In the genomic region with DNA sequence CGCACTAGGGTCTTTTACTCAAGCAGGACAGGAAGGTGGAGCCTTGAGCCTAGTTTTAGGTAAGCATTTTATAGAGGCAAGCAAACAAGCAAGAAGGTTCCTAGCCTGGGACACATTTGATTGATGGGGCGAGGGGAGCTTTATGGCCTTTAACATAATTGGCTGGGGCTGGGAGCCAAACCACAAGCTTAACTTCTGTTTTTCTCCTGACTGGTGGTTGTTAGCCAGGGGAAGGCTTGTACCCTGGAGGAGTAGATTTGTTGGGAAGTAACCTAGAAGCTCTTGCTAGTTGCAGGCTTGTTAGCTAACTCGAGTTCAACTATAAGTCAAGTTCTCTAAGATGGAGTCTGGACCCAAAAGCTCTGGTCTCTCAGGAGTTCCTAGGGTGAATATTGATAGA, we compare ENCODE assay signal across 19 mouse cellular contexts. TPM values are rescaled to one million over a fixed set of nuclear protein-coding genes. Genes with fewer than 3 reads are reported as not detected.
A peak's percentile ranks its signal among the peaks of the same experiment; 100 is the strongest.
DNase-seq lines count a peak whose midpoint lies in the region; ATAC-seq and TF ChIP-seq lines count a peak whose summit lies in the region.
"Had no signal": no experiment of that assay in that cellular context is flagged by ENCODE, and none has a peak within 500 bp of the region (broad histone marks: within the 10 kb centered on the region; RNA-seq: fewer than 3 reads in every experiment).

No protein-coding gene starts in this region.

- TF ChIP-seq CTCF in lung, postnatal 0 days (IDR thresholded peaks at IDR 0.05) = no peak

- H3K9ac ChIP-seq in lung, postnatal 0 days (replicated peaks; ENCODE audit: low read depth) = no peak overlapping the region
- no peak overlapping the region for H3K9ac ChIP-seq in neural tube, embryonic 15.5 days (replicated peaks)
- H3K9ac ChIP-seq: forebrain, embryonic 12.5 days; hindbrain, embryonic 14.5 days; midbrain, embryonic 15.5 days had no signal

- no peak overlapping the region for H3K4me3 ChIP-seq in lung, postnatal 0 days (ENCODE audit: low read depth, low read length)
- H3K4me3 ChIP-seq in neural tube, embryonic 15.5 days (replicated peaks) = no peak overlapping the region
- H3K4me3 ChIP-seq: forebrain, embryonic 12.5 days; midbrain, embryonic 15.5 days had no signal

- H3K27ac ChIP-seq in lung, postnatal 0 days (ENCODE audit: low read length) = no peak overlapping the region
- no peak overlapping the region for H3K27ac ChIP-seq in neural tube, embryonic 15.5 days (replicated peaks)
- H3K27ac ChIP-seq: forebrain, embryonic 12.5 days; hindbrain, embryonic 14.5 days; midbrain, embryonic 15.5 days had no signal

- H3K4me1 ChIP-seq in lung, postnatal 0 days (ENCODE audit: insufficient read depth, low read depth, low read length) = no peaks in the 10 kb centered on the region
- no peaks in the 10 kb centered on the region for H3K4me1 ChIP-seq in neural tube, embryonic 15.5 days
- H3K4me1 ChIP-seq: forebrain, embryonic 12.5 days; midbrain, embryonic 15.5 days had no signal

- no peak for TF ChIP-seq EP300 in lung, postnatal 0 days (IDR thresholded peaks at IDR 0.05)

- no peaks in the 10 kb centered on the region for H3K27me3 ChIP-seq in lung, postnatal 0 days (replicated peaks; ENCODE audit: insufficient read depth, low read length)
- H3K27me3 ChIP-seq in neural tube, embryonic 15.5 days (replicated peaks) = no peaks in the 10 kb centered on the region
- H3K27me3 ChIP-seq: midbrain, embryonic 15.5 days had no signal

- H3K36me3 ChIP-seq in lung, postnatal 0 days (ENCODE audit: insufficient read depth, low read length) = no peaks in the 10 kb centered on the region
- no peaks in the 10 kb centered on the region for H3K36me3 ChIP-seq in neural tube, embryonic 15.5 days
- H3K36me3 ChIP-seq: forebrain, embryonic 12.5 days; midbrain, embryonic 15.5 days had no signal

- WGBS in lung, postnatal 0 days = 73% methylated on average over 3 of the region's 3 CpGs
- WGBS in neural tube, embryonic 15.5 days = 63% methylated on average over 3 of the region's 3 CpGs

- peak; percentile 19 for DNase-seq in adrenal gland, postnatal 10 days
- DNase-seq in adrenal gland, adult 18-20 months (ENCODE audit: low spot score in 2 of 2) = no peak
- DNase-seq in lung, postnatal 36 days = peak; percentile 42
- no peak for DNase-seq in lung, postnatal 0 days (ENCODE audit: low spot score)
- DNase-seq in gonadal fat pad, adult 2 months (ENCODE audit: low read depth) = peak; percentile 2
- no peak for DNase-seq in embryo, embryonic 9.5 days (ENCODE audit: extremely low spot score)
- DNase-seq in cerebellum, adult 8-10 months = no peak

- ATAC-seq in lung, postnatal 0 days = no peak
- 0 out of 2 replicates have a peak, but pooled peaks have one; percentile 12 for ATAC-seq in neural tube, embryonic 15.5 days (ENCODE audit: low FRiP score)

- H3K4me2 ChIP-seq in lung, postnatal 0 days (replicated peaks; ENCODE audit: low read depth, low read length) = no peak overlapping the region
- H3K4me2 ChIP-seq in neural tube, embryonic 15.5 days = no peak overlapping the region
- H3K4me2 ChIP-seq: forebrain, embryonic 12.5 days; hindbrain, embryonic 14.5 days; midbrain, embryonic 15.5 days had no signal

- no peaks in the 10 kb centered on the region for H3K9me3 ChIP-seq in lung, postnatal 0 days (ENCODE audit: low read length)
- H3K9me3 ChIP-seq in neural tube, embryonic 15.5 days (replicated peaks) = no peaks in the 10 kb centered on the region
- H3K9me3 ChIP-seq: forebrain, embryonic 12.5 days; midbrain, embryonic 15.5 days had no signal

RNA-seq across cellular contexts. Expression of gene Pdcd1, which starts 26.0 kb away (rescaled TPM):
- under 1 TPM in 1 of 2 experiments, not detected in 1; 0.15 TPM for total RNA-seq in adrenal gland, postnatal 10 days (2021)
- under 1 TPM in 1 of 2 experiments, not detected in 1; 0.26 TPM for total RNA-seq in adrenal gland, adult 18-20 months (2021)
- polyA plus RNA-seq in lung, postnatal 0 days (2015; fragmentation: Nextera tagmentation; extraction: Ambion mirVana) = 0.06 and 0.13 TPM in 2 replicates
- 0.18 TPM in 1 of 2 replicates, not detected in the other for polyA plus RNA-seq in gonadal fat pad, adult 2 months (2012; rRNA removed)
- 2.1 TPM in 1 of 2 replicates, not detected in the other for polyA plus RNA-seq in neural tube, embryonic 15.5 days (2015; fragmentation: Nextera tagmentation; extraction: Ambion mirVana)
- total RNA-seq: gastrocnemius, postnatal 10 days; layer of hippocampus, postnatal 36 days had no signal
- polyA plus RNA-seq: embryonic facial prominence, embryonic 11.5 days; hindbrain, embryonic 14.5 days; liver, adult 2 months; midbrain, embryonic 15.5 days had no signal

RNA-seq across cellular contexts. Expression of gene Neu4, which starts 58.1 kb away (rescaled TPM):
- not detected for total RNA-seq in adrenal gland, postnatal 10 days (2021)
- total RNA-seq in adrenal gland, adult 18-20 months (2021) = not detected
- polyA plus RNA-seq in lung, postnatal 0 days (2015; fragmentation: Nextera tagmentation; extraction: Ambion mirVana) = not detected in 2 replicates
- not detected in 2 replicates for polyA plus RNA-seq in gonadal fat pad, adult 2 months (2012; rRNA removed)
- polyA plus RNA-seq in neural tube, embryonic 15.5 days (2015; fragmentation: Nextera tagmentation; extraction: Ambion mirVana) = 0.05 TPM in 1 of 2 replicates, not detected in the other
- total RNA-seq: ES-E14; gastrocnemius, postnatal 10 days; liver, adult 2 months; neutrophil, adult 5-6 weeks had no signal
- polyA plus RNA-seq: embryonic facial prominence, embryonic 11.5 days; forebrain, embryonic 12.5 days; heart, embryonic 14.5 days; liver, adult 2 months; midbrain, embryonic 15.5 days; thymus, adult 2 months had no signal

Comparison
In these comparisons a context has a peak if more than half of its experiments do, and no peak if none do; other contexts are left out.
1. DNase-seq: peak in adrenal gland, postnatal 10 days (single experiment), lung, postnatal 36 days (single experiment) and gonadal fat pad, adult 2 months (single experiment); none in adrenal gland, adult 18-20 months (0 of 2), lung, postnatal 0 days (single experiment), embryo, embryonic 9.5 days (single experiment) and cerebellum, adult 8-10 months (single experiment).